Mouse (Mus musculus): ENCODE results near the gene Mfsd14a.

DNA sequence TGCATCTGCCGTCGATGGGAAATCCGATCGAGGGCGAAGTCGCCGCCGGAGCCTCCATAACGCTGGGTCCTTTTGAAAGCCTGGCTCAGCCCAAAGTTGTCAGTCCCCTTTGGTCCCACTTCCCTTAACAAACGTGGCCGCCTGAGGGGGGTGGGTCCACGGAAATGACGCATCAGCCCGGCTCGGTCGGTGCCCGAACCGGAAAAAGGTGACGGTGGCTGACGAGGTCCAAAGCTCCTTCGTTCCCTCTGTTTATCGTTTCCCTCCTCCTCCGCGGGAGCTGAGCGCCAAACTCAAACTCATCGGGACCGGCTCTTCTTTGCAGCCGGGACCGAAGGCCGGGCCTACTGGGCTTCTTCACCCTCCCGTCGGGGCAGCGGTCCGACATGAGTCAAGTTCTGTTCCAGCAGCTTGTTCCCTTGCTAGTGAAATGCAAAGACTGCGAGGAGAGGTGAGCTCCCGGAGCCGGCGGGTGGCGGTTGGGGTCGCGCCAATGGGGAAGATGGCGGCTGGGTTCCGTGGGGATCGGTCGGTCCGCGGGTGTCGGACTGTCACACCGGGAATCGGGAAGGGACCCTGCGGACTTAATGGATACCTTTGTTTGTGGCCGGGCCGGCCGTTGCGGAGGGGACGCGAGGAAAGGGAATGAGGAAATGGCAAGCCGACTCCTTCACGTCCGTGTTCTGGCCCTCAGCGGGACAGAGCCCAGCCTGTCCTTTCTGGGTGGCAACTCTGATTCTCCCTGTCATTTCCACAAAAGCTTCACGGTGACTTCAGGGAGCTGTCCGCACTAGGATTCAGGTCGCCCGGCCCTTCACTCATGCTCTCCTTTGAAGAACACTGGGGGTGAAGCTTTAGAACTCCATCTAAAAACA, 67.5 kb downstream of the Mfsd14a start, which contains the start of gene Sass6:
- TF ChIP-seq CTCF (IDR thresholded peaks at IDR 0.05; ENCODE audit: extremely low read depth, insufficient read length, insufficient replicate concordance, low read depth, low read length) (no peak), POLR2A (IDR thresholded peaks at IDR 0.05; ENCODE audit: low read depth, low read length) (no peak; the same call in 1 of the 2 replicates)

All from small intestine, adult 2 months (tissue).